Mouse (Mus musculus): ENCODE results near the gene Chrm2. TPM values are rescaled to one million over a fixed set of nuclear protein-coding genes. Genes with fewer than 3 reads are reported as not detected.

The Chrm2 gene
- total and polyA plus RNA-seq, 3 experiments, result not detected

- no peaks in the 10 kb centered on the region for H3K9me3 ChIP-seq (replicated peaks; ENCODE audit: insufficient read depth, low read length)
- no peak for DNase-seq (ENCODE audit: low read depth, low spot score)
- H3K79me2 ChIP-seq (ENCODE audit: control insufficient read depth, insufficient read depth, low read length, poor library complexity), result no peaks in the 10 kb centered on the region
- H3K9ac ChIP-seq (ENCODE audit: control insufficient read depth, low read depth, low read length, poor library complexity, severe bottlenecking), result no peak overlapping the region
- no peak overlapping the region for H3K27ac ChIP-seq (ENCODE audit: control insufficient read depth, low read depth, low read length)
- H3K4me1 ChIP-seq (ENCODE audit: control insufficient read depth in 1 of 2, insufficient read depth in 2 of 2, low read length in 2 of 2), result no peaks in the 10 kb centered on the region
- TF ChIP-seq ZMIZ1 (IDR thresholded peaks at IDR 0.05; ENCODE audit: low read depth, low read length) (no peak), HCFC1 (IDR thresholded peaks at IDR 0.05; ENCODE audit: low read depth, low read length) (no peak), POLR2A (IDR thresholded peaks at IDR 0.05; ENCODE audit: control insufficient read depth in 1 of 2, insufficient read depth in 1 of 2, low read depth in 1 of 2, low read length in 2 of 2, poor library complexity in 1 of 2) (no peak)
- no peaks in the 10 kb centered on the region for H3K27me3 ChIP-seq (ENCODE audit: control insufficient read depth in 1 of 2, insufficient read depth in 2 of 2, low read length in 2 of 2)
- H3K4me3 ChIP-seq (ENCODE audit: control insufficient read depth in 1 of 2, insufficient read depth in 1 of 2, low read depth in 2 of 2, low read length in 2 of 2), result no peak overlapping the region
- H3K36me3 ChIP-seq (ENCODE audit: control insufficient read depth in 1 of 2, insufficient read depth in 2 of 2, low read length in 2 of 2), result no peaks in the 10 kb centered on the region
Observed at GRCm38 (mm10) chr6:36507946-36508345, 120.1 kb downstream of the Chrm2 start.

- no peak for TF ChIP-seq RCOR1 (IDR thresholded peaks at IDR 0.05; ENCODE audit: low read depth, low read length)
- TF ChIP-seq NELFE (IDR thresholded peaks at IDR 0.05; ENCODE audit: low read depth, low read length), result no peak
- no peak for DNase-seq (ENCODE audit: low read depth, low spot score)
- Histone ChIP-seq H3K36me3 (ENCODE audit: control insufficient read depth in 1 of 2, insufficient read depth in 2 of 2, low read length in 2 of 2) (no peaks in the 10 kb centered on the region), H3K27ac (ENCODE audit: control insufficient read depth, low read depth, low read length) (no peak overlapping the region), H3K79me2 (ENCODE audit: control insufficient read depth, insufficient read depth, low read length, poor library complexity) (no peaks in the 10 kb centered on the region), H3K4me1 (ENCODE audit: control insufficient read depth in 1 of 2, insufficient read depth in 2 of 2, low read length in 2 of 2) (no peaks in the 10 kb centered on the region), H3K9me3 (replicated peaks; ENCODE audit: insufficient read depth, low read length) (no peaks in the 10 kb centered on the region), H3K27me3 (ENCODE audit: control insufficient read depth in 1 of 2, insufficient read depth in 2 of 2, low read length in 2 of 2) (no peaks in the 10 kb centered on the region), H3K9ac (ENCODE audit: control insufficient read depth, low read depth, low read length, poor library complexity, severe bottlenecking) (no peak overlapping the region), H3K4me3 (ENCODE audit: control insufficient read depth in 1 of 2, insufficient read depth in 1 of 2, low read depth in 2 of 2, low read length in 2 of 2) (no peak overlapping the region)
Observed at GRCm38 (mm10) chr6:36508469-36508868, 120.6 kb downstream of the Chrm2 start.

GRCm38 (mm10) chr6:36516508-36516907 is 128.6 kb downstream of the Chrm2 start:
- Histone ChIP-seq H3K9me3 (replicated peaks; ENCODE audit: insufficient read depth, low read length) (no peaks in the 10 kb centered on the region), H3K79me2 (ENCODE audit: control insufficient read depth, insufficient read depth, low read length, poor library complexity) (no peaks in the 10 kb centered on the region), H3K9ac (ENCODE audit: control insufficient read depth, low read depth, low read length, poor library complexity, severe bottlenecking) (no peak overlapping the region), H3K4me3 (ENCODE audit: control insufficient read depth in 1 of 2, insufficient read depth in 1 of 2, low read depth in 2 of 2, low read length in 2 of 2) (no peak overlapping the region), H3K36me3 (ENCODE audit: control insufficient read depth in 1 of 2, insufficient read depth in 2 of 2, low read length in 2 of 2) (no peaks in the 10 kb centered on the region), H3K4me1 (ENCODE audit: control insufficient read depth in 1 of 2, insufficient read depth in 2 of 2, low read length in 2 of 2) (no peaks in the 10 kb centered on the region), H3K27me3 (ENCODE audit: control insufficient read depth in 1 of 2, insufficient read depth in 2 of 2, low read length in 2 of 2) (no peaks in the 10 kb centered on the region), H3K27ac (ENCODE audit: control insufficient read depth, low read depth, low read length) (no peak overlapping the region)
- DNase-seq (ENCODE audit: low read depth, low spot score), result no peak
- TF ChIP-seq UBTF (IDR thresholded peaks at IDR 0.05; ENCODE audit: borderline replicate concordance, insufficient read depth, low read depth, low read length) (no peak), BHLHE40 (IDR thresholded peaks at IDR 0.05; ENCODE audit: borderline replicate concordance, low read depth, low read length) (no peak), TBP (IDR thresholded peaks at IDR 0.05; ENCODE audit: low read depth, low read length) (no peak), RAD21 (IDR thresholded peaks at IDR 0.05; ENCODE audit: low read depth, low read length) (no peak), KAT2A (conservative IDR thresholded peaks at IDR 0.05; ENCODE audit: low read depth, low read length) (no peak), MAZ (IDR thresholded peaks at IDR 0.05; ENCODE audit: low read depth, low read length) (no peak), HCFC1 (IDR thresholded peaks at IDR 0.05; ENCODE audit: low read depth, low read length) (no peak), USF1 (IDR thresholded peaks at IDR 0.05; ENCODE audit: low read depth, low read length) (no peak), MEF2A (IDR thresholded peaks at IDR 0.05; ENCODE audit: extremely low read depth, insufficient replicate concordance, low read depth, low read length, poor library complexity, severe bottlenecking) (no peak), NRF1 (IDR thresholded peaks at IDR 0.05; ENCODE audit: insufficient read depth, low read depth, low read length, poor library complexity, severe bottlenecking) (no peak), NELFE (IDR thresholded peaks at IDR 0.05; ENCODE audit: low read depth, low read length) (no peak), POLR2A (IDR thresholded peaks at IDR 0.05; ENCODE audit: control insufficient read depth in 1 of 2, insufficient read depth in 1 of 2, low read depth in 1 of 2, low read length in 2 of 2, poor library complexity in 1 of 2) (no peak), SMC3 (IDR thresholded peaks at IDR 0.05; ENCODE audit: low read depth, low read length) (no peak)

Data from MEL (cell line).